20 mouse cellular contexts compared by ENCODE assay signal in genomic region chr12:73300531-73300930, GRCm38 (mm10). TPM values are rescaled to one million over a fixed set of nuclear protein-coding genes. Genes with fewer than 3 reads are reported as not detected.
DNase-seq lines count a peak whose midpoint lies in the region; ATAC-seq and TF ChIP-seq lines count a peak whose summit lies in the region.
"Had no signal": no experiment of that assay in that cellular context is flagged by ENCODE, and none has a peak within 500 bp of the region (broad histone marks: within the 10 kb centered on the region; RNA-seq: fewer than 3 reads in every experiment).

No protein-coding gene starts in this region.

- no peak overlapping the region for H3K27ac ChIP-seq in intestine, postnatal 0 days (ENCODE audit: low read depth, low read length)
- no peak overlapping the region for H3K27ac ChIP-seq in intestine, embryonic 16.5 days (ENCODE audit: low read length)
- H3K27ac ChIP-seq in liver, adult 2 months (replicated peaks; ENCODE audit: insufficient read depth, low read depth, low read length) = no peak overlapping the region
- no peak overlapping the region for H3K27ac ChIP-seq in liver, postnatal 0 days (ENCODE audit: low read depth)
- H3K27ac ChIP-seq: embryonic facial prominence, embryonic 10.5 days; forebrain, embryonic 13.5 days; gastrocnemius, adult 2 months; heart, embryonic 10.5 days; hindbrain, embryonic 10.5 days; hindbrain, embryonic 15.5 days had no signal

- no peaks in the 10 kb centered on the region for H3K9me3 ChIP-seq in intestine, postnatal 0 days (ENCODE audit: control insufficient read depth)
- H3K9me3 ChIP-seq in intestine, embryonic 16.5 days (ENCODE audit: control insufficient read depth, low read length) = no peaks in the 10 kb centered on the region
- H3K9me3 ChIP-seq in liver, postnatal 0 days (ENCODE audit: low read length) = no peaks in the 10 kb centered on the region
- H3K9me3 ChIP-seq: embryonic facial prominence, embryonic 10.5 days; forebrain, embryonic 13.5 days; heart, embryonic 10.5 days; hindbrain, embryonic 10.5 days; hindbrain, embryonic 15.5 days had no signal

- no peak overlapping the region for H3K4me2 ChIP-seq in intestine, postnatal 0 days (replicated peaks; ENCODE audit: low read depth)
- no peak overlapping the region for H3K4me2 ChIP-seq in intestine, embryonic 16.5 days (ENCODE audit: low read depth, low read length)
- no peak overlapping the region for H3K4me2 ChIP-seq in liver, postnatal 0 days (ENCODE audit: low read depth, low read length)
- H3K4me2 ChIP-seq: forebrain, embryonic 13.5 days; hindbrain, embryonic 15.5 days had no signal

- 0 out of 2 replicates have a peak, but pooled peaks cover 2% of the 10 kb centered on the region for H3K79me2 ChIP-seq in liver, adult 2 months (ENCODE audit: control insufficient read depth, insufficient read depth, low read length)

- no peak for TF ChIP-seq POLR2A in liver, adult 2 months (IDR thresholded peaks at IDR 0.05; ENCODE audit: extremely low read depth, insufficient read depth, low read length)

- H3K36me3 ChIP-seq in intestine, postnatal 0 days (ENCODE audit: control insufficient read depth, insufficient read depth) = peaks cover 2% of the 10 kb centered on the region; the same call in 1 of the 2 replicates
- no peaks in the 10 kb centered on the region for H3K36me3 ChIP-seq in intestine, embryonic 16.5 days (ENCODE audit: control insufficient read depth, insufficient read depth, low read length)
- peaks cover 2% of the 10 kb centered on the region for H3K36me3 ChIP-seq in liver, adult 2 months (ENCODE audit: control insufficient read depth, insufficient read depth, low read length)
- H3K36me3 ChIP-seq in liver, postnatal 0 days (replicated peaks; ENCODE audit: insufficient read depth, low read length) = no peaks in the 10 kb centered on the region
- H3K36me3 ChIP-seq: hindbrain, embryonic 15.5 days had no signal

- H3K4me3 ChIP-seq in intestine, postnatal 0 days (ENCODE audit: low read depth, low read length) = no peak overlapping the region
- H3K4me3 ChIP-seq in intestine, embryonic 16.5 days (ENCODE audit: low read length) = no peak overlapping the region
- no peak overlapping the region for H3K4me3 ChIP-seq in liver, adult 2 months (ENCODE audit: insufficient read depth, low read depth, low read length)
- no peak overlapping the region for H3K4me3 ChIP-seq in liver, postnatal 0 days (ENCODE audit: low read depth, low read length)
- H3K4me3 ChIP-seq: embryonic facial prominence, embryonic 10.5 days; forebrain, embryonic 13.5 days; gastrocnemius, adult 2 months; heart, embryonic 10.5 days; hindbrain, embryonic 10.5 days; hindbrain, embryonic 15.5 days had no signal

- 63% methylated on average over 2 of the region's 2 CpGs for WGBS in intestine, postnatal 0 days
- 78% methylated on average over 2 of the region's 2 CpGs for WGBS in intestine, embryonic 16.5 days
- 53% methylated on average over 2 of the region's 2 CpGs for WGBS in liver, adult 2 months
- 65% methylated on average over 2 of the region's 2 CpGs for WGBS in liver, postnatal 0 days (ENCODE audit: insufficient replicate concordance)

- no peak for TF ChIP-seq CTCF in intestine, postnatal 0 days (IDR thresholded peaks at IDR 0.05; ENCODE audit: low read depth)
- TF ChIP-seq CTCF in liver, adult 2 months (IDR thresholded peaks at IDR 0.05; ENCODE audit: low read depth, low read length) = no peak
- TF ChIP-seq CTCF in liver, postnatal 0 days (IDR thresholded peaks at IDR 0.05; ENCODE audit: low read depth) = no peak

- no peak overlapping the region for H3K9ac ChIP-seq in intestine, postnatal 0 days (ENCODE audit: low read depth, low read length)
- no peak overlapping the region for H3K9ac ChIP-seq in intestine, embryonic 16.5 days (ENCODE audit: low read depth, low read length)
- H3K9ac ChIP-seq in liver, adult 2 months (ENCODE audit: low read depth, low read length) = no peak overlapping the region
- no peak overlapping the region for H3K9ac ChIP-seq in liver, postnatal 0 days (replicated peaks)
- H3K9ac ChIP-seq: forebrain, embryonic 13.5 days; hindbrain, embryonic 15.5 days had no signal

- no peaks in the 10 kb centered on the region for H3K4me1 ChIP-seq in intestine, postnatal 0 days (replicated peaks; ENCODE audit: control insufficient read depth, insufficient read depth, low read length)
- H3K4me1 ChIP-seq in intestine, embryonic 16.5 days (ENCODE audit: control insufficient read depth, insufficient read depth, low read length) = peaks cover 4% of the 10 kb centered on the region; the same call in 1 of the 2 replicates
- no peaks in the 10 kb centered on the region; the same call in 1 of the 2 replicates for H3K4me1 ChIP-seq in liver, adult 2 months (ENCODE audit: control insufficient read depth, insufficient read depth, low read length)
- H3K4me1 ChIP-seq in liver, postnatal 0 days (ENCODE audit: insufficient read depth) = no peaks in the 10 kb centered on the region
- H3K4me1 ChIP-seq: embryonic facial prominence, embryonic 10.5 days; forebrain, embryonic 13.5 days; hindbrain, embryonic 10.5 days; hindbrain, embryonic 15.5 days had no signal

- no peaks in the 10 kb centered on the region for H3K27me3 ChIP-seq in intestine, postnatal 0 days (replicated peaks; ENCODE audit: control insufficient read depth, insufficient read depth, low read length)
- no peaks in the 10 kb centered on the region for H3K27me3 ChIP-seq in intestine, embryonic 16.5 days (replicated peaks; ENCODE audit: control insufficient read depth, insufficient read depth, low read length)
- H3K27me3 ChIP-seq in liver, adult 2 months (ENCODE audit: control insufficient read depth, insufficient read depth, low read length) = no peaks in the 10 kb centered on the region
- H3K27me3 ChIP-seq in liver, postnatal 0 days (ENCODE audit: insufficient read depth, low read length) = no peaks in the 10 kb centered on the region
- H3K27me3 ChIP-seq: CH12.LX; forebrain, embryonic 13.5 days; hindbrain, embryonic 15.5 days; Patski had no signal

- DNase-seq in liver, adult 2 months (ENCODE audit: extremely low read depth, low read depth, low spot score) = peak; percentile 55
- no peak for DNase-seq in liver, postnatal 0 days
- peak; percentile 59 to 73 for DNase-seq in kidney, postnatal 25 days
- no peak for DNase-seq in layer of hippocampus, postnatal 14 days (ENCODE audit: low spot score in 2 of 2)
- DNase-seq in right cerebral cortex, postnatal 4 days = no peak
- DNase-seq: adrenal gland, postnatal 25 days; cerebellum, adult 2 months; cerebellum, postnatal 10 days; gastrocnemius, adult 2 months; gastrocnemius, postnatal 25 days had no signal

- ATAC-seq in intestine, postnatal 0 days = 0 out of 2 replicates have a peak, but pooled peaks have one; percentile 22
- no peak for ATAC-seq in intestine, embryonic 16.5 days
- ATAC-seq in liver, postnatal 0 days = no peak
- ATAC-seq: activated CD4-positive, CD25-positive, alpha-beta regulatory T cell, adult 4 months; forebrain, embryonic 13.5 days; Patski had no signal

- TF ChIP-seq EP300 in liver, postnatal 0 days (IDR thresholded peaks at IDR 0.05; ENCODE audit: low read depth) = no peak

RNA-seq across cellular contexts. Expression of gene Slc38a6, which starts 14.0 kb away (rescaled TPM):
- 19.2 and 26.3 TPM in 2 replicates for polyA plus RNA-seq in intestine, postnatal 0 days (2015; fragmentation: Nextera tagmentation; extraction: Ambion mirVana)
- 7.7 and 11.3 TPM in 2 replicates for polyA plus RNA-seq in intestine, embryonic 16.5 days (2015; fragmentation: Nextera tagmentation; extraction: Ambion mirVana)
- 8.1 and 11.2 TPM in 2 replicates for total RNA-seq in liver, adult 2 months (2014; rRNA removed)
- polyA plus RNA-seq in liver, adult 2 months (2012; rRNA removed) = 4.5 and 8.6 TPM in 2 replicates
- 2.6 and 4.4 TPM in 2 replicates for polyA plus RNA-seq in liver, postnatal 0 days (2015; fragmentation: Nextera tagmentation; extraction: Ambion mirVana)
- total RNA-seq in layer of hippocampus, postnatal 14 days (2021) = 10 to 100 TPM; 14.5 to 19.0 TPM

RNA-seq across cellular contexts. Expression of gene Trmt5, which starts 14.0 kb away (rescaled TPM):
- 5.3 and 6.6 TPM in 2 replicates for polyA plus RNA-seq in intestine, postnatal 0 days (2015; fragmentation: Nextera tagmentation; extraction: Ambion mirVana)
- 13.0 and 16.4 TPM in 2 replicates for polyA plus RNA-seq in intestine, embryonic 16.5 days (2015; fragmentation: Nextera tagmentation; extraction: Ambion mirVana)
- 6.0 and 8.4 TPM in 2 replicates for total RNA-seq in liver, adult 2 months (2014; rRNA removed)
- polyA plus RNA-seq in liver, adult 2 months (2012; rRNA removed) = 2.5 and 3.1 TPM in 2 replicates
- polyA plus RNA-seq in liver, postnatal 0 days (2015; fragmentation: Nextera tagmentation; extraction: Ambion mirVana) = 4.4 and 4.7 TPM in 2 replicates
- total RNA-seq in layer of hippocampus, postnatal 14 days (2021) = 10 to 100 TPM in 1 of 2 experiments, 1 to 10 TPM in 1; 9.5 to 10.7 TPM

Comparison
In these comparisons a context has a peak if more than half of its experiments do, and no peak if none do; other contexts are left out.
1. DNase-seq: peak in liver, adult 2 months (single experiment) and kidney, postnatal 25 days (2 of 2); none in liver, postnatal 0 days (single experiment), layer of hippocampus, postnatal 14 days (0 of 2) and right cerebral cortex, postnatal 4 days (single experiment).